Mouse (Mus musculus) intestine, embryonic 16.5 days (tissue): Measurements from ENCODE around the gene Nbl1. TPM values are rescaled to one million over a fixed set of nuclear protein-coding genes. Genes with fewer than 3 reads are reported as not detected.

ENCODE experiments used
- polyA plus RNA-seq: library from polyadenylated mRNA; unstranded; fragments of >200 nt; fragmentation: Nextera tagmentation; extraction: Ambion mirVana; gene quantifications from 2 replicates; pipeline ENCODE4 v1.2.1, GENCODE M21; 2015

The Nbl1 gene
- polyA plus RNA-seq, 1 experiment from 2014 or later, result 38.9 TPM

Other genes with a start within 250 kb of the Nbl1 start
- 0.15 and 0.23 TPM in 2 replicates for gene Pla2g5, start 229.5 kb downstream of the Nbl1 start, polyA plus RNA-seq
- not detected in 2 replicates for gene Gm13030, start 219.0 kb downstream of the Nbl1 start, polyA plus RNA-seq
- gene Pla2g2e, start 215.1 kb downstream of the Nbl1 start, polyA plus RNA-seq, result 0.18 TPM in 1 of 2 replicates, not detected in the other
- 4.4 and 4.6 TPM in 2 replicates for gene Otud3, start 179.0 kb downstream of the Nbl1 start, polyA plus RNA-seq
- 106 and 121 TPM in 2 replicates for gene Rnf186, start 125.9 kb downstream of the Nbl1 start, polyA plus RNA-seq
- gene Tmco4, start 120.1 kb downstream of the Nbl1 start, polyA plus RNA-seq, result 16.3 and 17.1 TPM in 2 replicates
- gene Htr6, start 17.4 kb downstream of the Nbl1 start, polyA plus RNA-seq, result 0.05 TPM in 1 of 2 replicates, not detected in the other
- 658 and 660 TPM in 2 replicates for gene Minos1, start 38.1 kb upstream of the Nbl1 start, polyA plus RNA-seq
- 440 and 454 TPM in 2 replicates for gene Capzb, start 99.9 kb upstream of the Nbl1 start, polyA plus RNA-seq
- 32.8 and 37.4 TPM in 2 replicates for gene Pqlc2, start 217.7 kb upstream of the Nbl1 start, polyA plus RNA-seq
- 243 and 247 TPM in 2 replicates for gene Akr7a5, start 217.8 kb upstream of the Nbl1 start, polyA plus RNA-seq